Mouse (Mus musculus) adrenal gland, adult 2 months (tissue): Measurements from ENCODE around the gene Ccdc83. TPM values are rescaled to one million over a fixed set of nuclear protein-coding genes. Genes with fewer than 3 reads are reported as not detected.

Source experiments
- polyA plus RNA-seq: library from polyadenylated mRNA; depleted of rRNA; stranded (reverse); fragments of >200 nt; gene quantifications from 2 replicates; pipeline ENCODE4 v1.2.3, GENCODE M21; 2012; rRNA removed
- total RNA-seq, 2 experiments: library from RNA; stranded (reverse); gene quantifications; 2 replicates each; pipeline ENCODE4 v1.2.3; 2021

The Ccdc83 gene
- total and polyA plus RNA-seq, 3 experiments = not detected

Other genes with a start within 250 kb of the Ccdc83 start
- 100 to 1,000 TPM; 153 to 160 TPM for gene Picalm, start 135.6 kb downstream of the Ccdc83 start, total RNA-seq
- gene Picalm, start 135.6 kb downstream of the Ccdc83 start, polyA plus RNA-seq = 51.4 and 53.3 TPM in 2 replicates
- gene Sytl2, start 36.5 kb upstream of the Ccdc83 start, total RNA-seq = 1 to 10 TPM; 6.2 to 8.8 TPM
- gene Sytl2, start 36.5 kb upstream of the Ccdc83 start, polyA plus RNA-seq = 0.77 and 1.8 TPM in 2 replicates
- gene Ccdc89, start 160.8 kb upstream of the Ccdc83 start, total RNA-seq = under 1 TPM; 0.14 to 0.76 TPM
- 0.06 TPM in 1 of 2 replicates, not detected in the other for gene Ccdc89, start 160.8 kb upstream of the Ccdc83 start, polyA plus RNA-seq
- 10 to 100 TPM; 57.5 to 66.2 TPM for gene Crebzf, start 177.0 kb upstream of the Ccdc83 start, total RNA-seq
- 104 and 127 TPM in 2 replicates for gene Crebzf, start 177.0 kb upstream of the Ccdc83 start, polyA plus RNA-seq
- 10 to 100 TPM; 56.6 to 73.4 TPM for gene Tmem126a, start 191.5 kb upstream of the Ccdc83 start, total RNA-seq
- gene Tmem126a, start 191.5 kb upstream of the Ccdc83 start, polyA plus RNA-seq = 5.4 and 7.0 TPM in 2 replicates
- 10 to 100 TPM; 19.3 to 25.7 TPM for gene Tmem126b, start 210.2 kb upstream of the Ccdc83 start, total RNA-seq
- 3.2 and 3.5 TPM in 2 replicates for gene Tmem126b, start 210.2 kb upstream of the Ccdc83 start, polyA plus RNA-seq
- 10 to 100 TPM; 84.3 to 91.7 TPM for gene Dlg2, start 210.9 kb upstream of the Ccdc83 start, total RNA-seq
- 15.3 and 23.8 TPM in 2 replicates for gene Dlg2, start 210.9 kb upstream of the Ccdc83 start, polyA plus RNA-seq